Mouse (Mus musculus): ENCODE data around the gene 2700097O09Rik. TPM values are rescaled to one million over a fixed set of nuclear protein-coding genes. Genes with fewer than 3 reads are reported as not detected.

The 2700097O09Rik gene
- polyA plus RNA-seq, 1 experiment from 2014 or later: 14.6 TPM

DNA sequence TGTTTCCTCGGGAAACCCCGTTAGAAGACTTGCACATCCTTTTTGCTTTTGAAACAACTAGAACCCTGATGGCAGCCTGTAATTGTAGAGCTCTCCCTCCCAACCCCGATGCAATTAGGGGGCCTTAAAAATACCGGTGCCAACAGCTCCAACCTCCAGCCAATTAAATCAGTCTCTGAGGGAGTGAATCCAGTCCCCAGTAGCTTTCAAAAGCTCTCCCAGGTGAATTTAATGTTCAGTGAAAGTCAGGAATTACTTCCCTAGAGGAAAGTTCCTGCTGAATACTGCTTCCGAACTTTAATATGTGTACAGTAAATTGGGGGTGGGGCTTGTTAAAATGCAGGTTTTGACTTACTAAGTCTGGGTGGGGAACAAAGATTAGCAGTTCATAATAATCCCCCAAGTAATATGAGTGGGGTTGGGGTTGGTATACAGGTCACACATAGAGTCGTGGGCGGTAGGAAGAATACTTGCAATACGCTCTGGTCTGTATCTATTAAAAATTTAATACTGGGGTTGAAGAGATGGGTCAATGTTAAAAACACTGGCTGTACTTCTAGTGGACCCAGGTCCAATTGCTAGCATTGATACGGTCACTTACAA, 62.7 kb downstream of the 2700097O09Rik start:
- Histone ChIP-seq H3K4me1 (ENCODE audit: insufficient read depth, low read depth, low read length) (no peaks in the 10 kb centered on the region), H3K36me3 (ENCODE audit: insufficient read depth, low read length) (no peaks in the 10 kb centered on the region), H3K27me3 (replicated peaks; ENCODE audit: insufficient read depth, low read length) (no peaks in the 10 kb centered on the region), H3K27ac (ENCODE audit: low read length) (no peak overlapping the region), H3K9me3 (ENCODE audit: low read length) (no peaks in the 10 kb centered on the region), H3K4me2 (replicated peaks; ENCODE audit: low read depth, low read length) (no peak overlapping the region), H3K9ac (replicated peaks; ENCODE audit: low read depth) (no peak overlapping the region), H3K4me3 (ENCODE audit: low read depth, low read length) (no peak overlapping the region)
- 69% methylated on average over 9 of the region's 9 CpGs for WGBS
- TF ChIP-seq CTCF (IDR thresholded peaks at IDR 0.05) (no peak), EP300 (IDR thresholded peaks at IDR 0.05) (no peak)
- ATAC-seq (no peak), DNase-seq (ENCODE audit: low spot score) (no peak)

GRCm38 (mm10) chr12:55016339-55017118, 63.4 kb downstream of the 2700097O09Rik start:
- Histone ChIP-seq H3K4me3 (ENCODE audit: low read depth, low read length) (no peak overlapping the region), H3K27me3 (replicated peaks; ENCODE audit: insufficient read depth, low read length) (no peaks in the 10 kb centered on the region), H3K36me3 (ENCODE audit: insufficient read depth, low read length) (no peaks in the 10 kb centered on the region), H3K27ac (ENCODE audit: low read length) (no peak overlapping the region), H3K4me1 (ENCODE audit: insufficient read depth, low read depth, low read length) (no peaks in the 10 kb centered on the region), H3K9ac (replicated peaks; ENCODE audit: low read depth) (no peak overlapping the region), H3K4me2 (replicated peaks; ENCODE audit: low read depth, low read length) (no peak overlapping the region), H3K9me3 (ENCODE audit: low read length) (no peaks in the 10 kb centered on the region)
- ATAC-seq (no peak), DNase-seq (ENCODE audit: low spot score) (no peak)
- TF ChIP-seq EP300 (IDR thresholded peaks at IDR 0.05): no peak
- no peak for TF ChIP-seq CTCF (IDR thresholded peaks at IDR 0.05)
- 66% methylated on average over 8 of the region's 8 CpGs for WGBS

DNA sequence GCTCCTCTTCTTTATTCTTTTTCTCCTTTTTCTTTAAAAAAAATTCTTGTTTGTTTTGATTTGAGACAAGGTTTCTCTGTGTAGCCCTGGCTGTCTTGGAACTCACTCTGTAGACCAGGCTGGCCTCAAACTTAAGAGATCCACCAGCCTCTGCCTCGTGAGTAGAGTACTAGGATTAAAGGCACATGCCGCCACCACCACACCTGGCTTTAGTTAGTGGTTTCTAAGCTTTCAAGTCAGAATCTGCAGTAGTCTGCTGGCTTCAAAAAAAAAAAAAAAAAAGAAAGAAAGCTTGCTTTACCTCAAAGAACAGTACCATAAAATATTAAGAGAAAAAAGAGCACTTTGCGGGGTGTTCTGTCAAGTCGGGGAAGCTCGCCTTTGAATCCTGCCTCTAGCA, 64.5 kb downstream of the 2700097O09Rik start:
- H3K36me3 ChIP-seq (ENCODE audit: insufficient read depth, low read length): no peaks in the 10 kb centered on the region
- no peaks in the 10 kb centered on the region for H3K27me3 ChIP-seq (replicated peaks; ENCODE audit: insufficient read depth, low read length)
- H3K4me2 ChIP-seq (replicated peaks; ENCODE audit: low read depth, low read length): no peak overlapping the region
- H3K9me3 ChIP-seq (ENCODE audit: low read length): no peaks in the 10 kb centered on the region
- 87% methylated on average over 5 of the region's 5 CpGs for WGBS
- DNase-seq (ENCODE audit: low spot score) (no peak), ATAC-seq (no peak)
- no peak overlapping the region for H3K9ac ChIP-seq (replicated peaks; ENCODE audit: low read depth)
- H3K4me1 ChIP-seq (ENCODE audit: insufficient read depth, low read depth, low read length): no peaks in the 10 kb centered on the region
- H3K27ac ChIP-seq (ENCODE audit: low read length): no peak overlapping the region
- TF ChIP-seq EP300 (IDR thresholded peaks at IDR 0.05) (no peak), CTCF (IDR thresholded peaks at IDR 0.05) (no peak)
- no peak overlapping the region for H3K4me3 ChIP-seq (ENCODE audit: low read depth, low read length)

- Histone ChIP-seq H3K9ac (replicated peaks; ENCODE audit: low read depth) (no peak within 1 kb of the TSS), H3K9me3 (ENCODE audit: low read length) (no peaks in the 10 kb centered on the region), H3K27me3 (replicated peaks; ENCODE audit: insufficient read depth, low read length) (no peaks in the 10 kb centered on the region), H3K36me3 (ENCODE audit: insufficient read depth, low read length) (no peaks in the 10 kb centered on the region), H3K4me1 (ENCODE audit: insufficient read depth, low read depth, low read length) (no peaks in the 10 kb centered on the region), H3K27ac (ENCODE audit: low read length) (no peak within 1 kb of the TSS), H3K4me2 (replicated peaks; ENCODE audit: low read depth, low read length) (no peak within 1 kb of the TSS), H3K4me3 (ENCODE audit: low read depth, low read length) (no peak within 1 kb of the TSS)
- no peak for DNase-seq (ENCODE audit: low spot score)
- TF ChIP-seq EP300 (IDR thresholded peaks at IDR 0.05) (no peak), CTCF (IDR thresholded peaks at IDR 0.05) (no peak)
- WGBS: 77% methylated on average over 6 of the region's 6 CpGs
- ATAC-seq: no peak
Measured at GRCm38 (mm10) chr12:55013626-55014398, 66.1 kb downstream of the 2700097O09Rik start, which contains the start of gene Baz1a. Gene Baz1a (minus strand): TSS chr12:55014348.

DNA sequence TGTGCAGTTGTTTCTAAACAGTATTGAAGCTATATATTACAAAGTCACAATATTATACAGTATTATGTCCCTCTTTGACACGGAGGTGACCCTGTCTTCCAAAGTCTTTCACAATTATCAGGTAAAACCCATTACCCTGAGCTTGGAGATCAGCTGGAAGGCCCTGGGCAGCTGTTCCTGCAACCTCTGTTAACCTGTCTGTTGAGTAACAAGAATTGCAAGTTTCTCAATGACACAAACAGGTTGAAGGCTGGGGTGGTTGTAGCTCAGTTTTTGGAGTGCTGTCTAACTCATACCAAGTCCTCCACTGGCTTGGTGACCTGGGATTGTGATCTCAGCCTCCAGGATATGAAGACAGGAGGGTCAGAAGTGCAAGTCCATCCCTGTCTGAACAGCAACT, 66.9 kb downstream of the 2700097O09Rik start:
- H3K9me3 ChIP-seq (ENCODE audit: low read length): no peaks in the 10 kb centered on the region
- no peaks in the 10 kb centered on the region for H3K4me1 ChIP-seq (ENCODE audit: insufficient read depth, low read depth, low read length)
- ATAC-seq (no peak), DNase-seq (ENCODE audit: low spot score) (no peak)
- no peak overlapping the region for H3K27ac ChIP-seq (ENCODE audit: low read length)
- no peak overlapping the region for H3K9ac ChIP-seq (replicated peaks; ENCODE audit: low read depth)
- no peak overlapping the region for H3K4me3 ChIP-seq (ENCODE audit: low read depth, low read length)
- no peak for TF ChIP-seq CTCF (IDR thresholded peaks at IDR 0.05)
- TF ChIP-seq EP300 (IDR thresholded peaks at IDR 0.05): no peak
- 58% methylated on average over 1 of the region's 1 CpGs for WGBS
- no peaks in the 10 kb centered on the region for H3K27me3 ChIP-seq (replicated peaks; ENCODE audit: insufficient read depth, low read length)
- no peaks in the 10 kb centered on the region for H3K36me3 ChIP-seq (ENCODE audit: insufficient read depth, low read length)
- H3K4me2 ChIP-seq (replicated peaks; ENCODE audit: low read depth, low read length): no peak overlapping the region

DNA sequence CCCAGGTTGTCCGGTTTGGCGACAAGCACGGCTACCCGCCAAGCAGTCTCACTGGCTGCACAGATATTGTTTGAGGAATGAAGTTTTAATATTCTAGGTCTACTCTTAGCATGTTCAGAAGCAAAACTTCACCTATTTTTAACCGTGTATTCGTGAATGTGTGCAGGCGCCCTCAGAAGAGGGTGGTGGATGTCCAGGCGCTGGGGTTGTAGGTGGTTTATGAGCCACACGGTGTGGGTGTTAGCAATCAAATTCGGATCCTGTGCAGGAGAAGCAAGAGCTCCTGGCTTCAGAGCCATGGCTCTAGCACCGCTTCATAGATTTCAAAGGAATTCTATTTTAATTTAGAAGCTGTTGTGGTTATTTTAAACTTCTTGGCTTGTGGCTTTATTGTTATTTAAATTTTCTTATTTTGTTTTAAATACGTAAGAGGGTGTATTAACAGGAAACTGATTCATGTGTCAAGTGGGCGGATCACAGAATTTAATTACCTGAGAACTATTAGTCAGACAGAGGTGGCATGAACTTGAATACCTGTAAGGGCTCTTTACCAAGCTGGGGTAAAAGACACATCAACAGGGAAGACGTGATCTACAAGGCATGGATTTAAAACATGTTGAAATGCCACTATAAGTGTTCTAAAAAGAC, 72.4 kb downstream of the 2700097O09Rik start:
- Histone ChIP-seq H3K27ac (ENCODE audit: low read length) (no peak overlapping the region), H3K9ac (replicated peaks; ENCODE audit: low read depth) (no peak overlapping the region), H3K4me2 (replicated peaks; ENCODE audit: low read depth, low read length) (no peak overlapping the region), H3K4me1 (ENCODE audit: insufficient read depth, low read depth, low read length) (no peaks in the 10 kb centered on the region), H3K9me3 (ENCODE audit: low read length) (no peaks in the 10 kb centered on the region), H3K4me3 (ENCODE audit: low read depth, low read length) (no peak overlapping the region), H3K36me3 (ENCODE audit: insufficient read depth, low read length) (no peaks in the 10 kb centered on the region), H3K27me3 (replicated peaks; ENCODE audit: insufficient read depth, low read length) (no peaks in the 10 kb centered on the region)
- DNase-seq (ENCODE audit: low spot score) (no peak), ATAC-seq (no peak)
- 79% methylated on average over 14 of the region's 14 CpGs for WGBS
- TF ChIP-seq CTCF (IDR thresholded peaks at IDR 0.05): no peak
- TF ChIP-seq EP300 (IDR thresholded peaks at IDR 0.05): no peak

All from lung, postnatal 0 days (tissue).